Mouse (Mus musculus) neural tube, embryonic 15.5 days (tissue): ENCODE measurements at regions not wholly inside any gene's neighbourhood (a gene's known extent, or its start where the extent isn't known, plus 50 kb on each side); places are given as distances from the start of the nearest gene placed in this dataset.

ENCODE experiments used
- ATAC-seq: fragments of 200-750 bp; cut with Nextera tagmentation; 2 replicates; pipeline ENCODE4 v1.8.0; 2017; ENCODE audit warnings: mild to moderate bottlenecking, moderate TSS enrichment, moderate library complexity; ENCODE audit not compliant: low FRiP score
- H3K27ac ChIP-seq: fragments of 300-500 bp; sonication (generic); replicated peaks from 2 replicates; pipeline ENCODE4 v1.5.1; 2015; ENCODE audit warnings: mild to moderate bottlenecking, inconsistent platforms
- H3K27me3 ChIP-seq: fragments of 300-500 bp; sonication (generic); replicated peaks from 2 replicates; pipeline ENCODE4 v1.6.1; 2015; ENCODE audit warnings: inconsistent platforms
- H3K36me3 ChIP-seq: fragments of 300-500 bp; sonication (generic); 2 replicates; pipeline ENCODE4 v1.6.1; 2015; ENCODE audit warnings: inconsistent platforms
- H3K4me1 ChIP-seq: fragments of 300-500 bp; sonication (generic); 2 replicates; pipeline ENCODE4 v1.6.1; 2015; ENCODE audit warnings: inconsistent platforms
- H3K4me2 ChIP-seq: fragments of 300-500 bp; sonication (generic); 2 replicates; pipeline ENCODE4 v1.6.1; 2015; ENCODE audit warnings: inconsistent platforms, mild to moderate bottlenecking, moderate library complexity
- H3K4me3 ChIP-seq: fragments of 300-500 bp; sonication (generic); replicated peaks from 2 replicates; pipeline ENCODE4 v1.5.1; 2015; ENCODE audit warnings: mild to moderate bottlenecking, inconsistent platforms
- H3K9ac ChIP-seq: fragments of 300-500 bp; sonication (generic); replicated peaks from 2 replicates; pipeline ENCODE4 v1.6.1; 2015; ENCODE audit warnings: mild to moderate bottlenecking, inconsistent platforms
- H3K9me3 ChIP-seq: fragments of 300-500 bp; sonication (generic); replicated peaks from 2 replicates; pipeline ENCODE4 v1.6.1; 2016; ENCODE audit warnings: inconsistent platforms
- WGBS: fragments of 180-500 bp; shearing (Covaris S2); methylation state at CpG from one replicate; pipeline ENCODE4 v1.1.7; 2015; ENCODE audit warnings: mixed read lengths; 5-methylcytosine and 5-hydroxymethylcytosine counted together

- Histone ChIP-seq H3K4me1 (no peaks in the 10 kb centered on the region), H3K9ac (no peak overlapping the region), H3K27ac (no peak overlapping the region), H3K36me3 (no peaks in the 10 kb centered on the region), H3K27me3 (no peaks in the 10 kb centered on the region), H3K4me2 (no peak overlapping the region), H3K9me3 (no peaks in the 10 kb centered on the region), H3K4me3 (no peak overlapping the region)
- WGBS: 63% methylated on average over 1 of the region's 1 CpGs
- ATAC-seq: no peak
Measured at GRCm38 (mm10) chr13:44597666-44598065, 131.6 kb upstream of the Jarid2 start.

GRCm38 (mm10) chr13:44601024-44601423 is 128.2 kb upstream of the Jarid2 start:
- WGBS: 81% methylated on average over 2 of the region's 2 CpGs
- no peaks in the 10 kb centered on the region for H3K9me3 ChIP-seq

GRCm38 (mm10) chr13:44602658-44603057 is 126.6 kb upstream of the Jarid2 start:
- 25% methylated on average over 6 of the region's 6 CpGs for WGBS
- no peak overlapping the region for H3K4me2 ChIP-seq

More at GRCm38 (mm10) chr13:44601024-44601423, 128.2 kb upstream of the Jarid2 start:
- H3K36me3 ChIP-seq: no peaks in the 10 kb centered on the region
- no peak overlapping the region for H3K4me3 ChIP-seq
- H3K4me1 ChIP-seq: no peaks in the 10 kb centered on the region
- no peak overlapping the region for H3K9ac ChIP-seq
- no peak overlapping the region for H3K4me2 ChIP-seq
- H3K27ac ChIP-seq: no peak overlapping the region
- no peak for ATAC-seq
- no peaks in the 10 kb centered on the region for H3K27me3 ChIP-seq

GRCm38 (mm10) chr13:44607316-44608285 is 121.7 kb upstream of the Jarid2 start:
- no peaks in the 10 kb centered on the region for H3K4me1 ChIP-seq
- WGBS: 74% methylated on average over 13 of the region's 13 CpGs
- no peak overlapping the region for H3K27ac ChIP-seq
- H3K36me3 ChIP-seq: no peaks in the 10 kb centered on the region
- H3K4me2 ChIP-seq: no peak overlapping the region
- no peak overlapping the region for H3K4me3 ChIP-seq
- no peaks in the 10 kb centered on the region for H3K9me3 ChIP-seq
- no peaks in the 10 kb centered on the region for H3K27me3 ChIP-seq
- no peak for ATAC-seq
- H3K9ac ChIP-seq: no peak overlapping the region

More at GRCm38 (mm10) chr13:44602658-44603057, 126.6 kb upstream of the Jarid2 start:
- Histone ChIP-seq H3K27ac (no peak overlapping the region), H3K9ac (no peak overlapping the region), H3K9me3 (no peaks in the 10 kb centered on the region), H3K36me3 (no peaks in the 10 kb centered on the region), H3K4me3 (no peak overlapping the region), H3K4me1 (no peaks in the 10 kb centered on the region), H3K27me3 (no peaks in the 10 kb centered on the region)
- ATAC-seq: no peak

GRCm38 (mm10) chr13:44608286-44608675 is 121.0 kb upstream of the Jarid2 start:
- no peaks in the 10 kb centered on the region for H3K27me3 ChIP-seq
- H3K4me2 ChIP-seq: no peak overlapping the region
- no peaks in the 10 kb centered on the region for H3K36me3 ChIP-seq
- no peak overlapping the region for H3K9ac ChIP-seq
- no peaks in the 10 kb centered on the region for H3K9me3 ChIP-seq
- no peak for ATAC-seq
- H3K4me1 ChIP-seq: no peaks in the 10 kb centered on the region
- no peak overlapping the region for H3K4me3 ChIP-seq
- WGBS: 82% methylated on average over 3 of the region's 3 CpGs
- no peak overlapping the region for H3K27ac ChIP-seq

GRCm38 (mm10) chr13:44608681-44609335 is 120.5 kb upstream of the Jarid2 start:
- Histone ChIP-seq H3K27ac (no peak overlapping the region), H3K27me3 (no peaks in the 10 kb centered on the region), H3K9me3 (no peaks in the 10 kb centered on the region), H3K36me3 (no peaks in the 10 kb centered on the region), H3K4me1 (no peaks in the 10 kb centered on the region), H3K9ac (no peak overlapping the region), H3K4me2 (no peak overlapping the region), H3K4me3 (no peak overlapping the region)
- WGBS: 82% methylated on average over 11 of the region's 11 CpGs
- ATAC-seq: no peak

- no peaks in the 10 kb centered on the region for H3K36me3 ChIP-seq
- no peaks in the 10 kb centered on the region for H3K27me3 ChIP-seq
- H3K9me3 ChIP-seq: no peaks in the 10 kb centered on the region
- no peak overlapping the region for H3K9ac ChIP-seq
- H3K4me2 ChIP-seq: no peak overlapping the region
- WGBS: 86% methylated on average over 5 of the region's 5 CpGs
- no peaks in the 10 kb centered on the region for H3K4me1 ChIP-seq
- no peak for ATAC-seq
- no peak overlapping the region for H3K4me3 ChIP-seq
- H3K27ac ChIP-seq: no peak overlapping the region
Measured at GRCm38 (mm10) chr13:44609606-44610005, 119.7 kb upstream of the Jarid2 start.

GRCm38 (mm10) chr13:44615696-44616095 is 113.6 kb upstream of the Jarid2 start:
- no peak overlapping the region for H3K4me2 ChIP-seq
- no peaks in the 10 kb centered on the region for H3K4me1 ChIP-seq
- H3K36me3 ChIP-seq: no peaks in the 10 kb centered on the region
- no peak overlapping the region for H3K4me3 ChIP-seq
- no peak overlapping the region for H3K9ac ChIP-seq
- ATAC-seq: no peak
- no peaks in the 10 kb centered on the region for H3K9me3 ChIP-seq
- H3K27ac ChIP-seq: no peak overlapping the region
- H3K27me3 ChIP-seq: no peaks in the 10 kb centered on the region
- 69% methylated on average over 8 of the region's 8 CpGs for WGBS

- H3K4me2 ChIP-seq: no peak overlapping the region
- no peaks in the 10 kb centered on the region for H3K9me3 ChIP-seq
- H3K4me3 ChIP-seq: no peak overlapping the region
- no peak for ATAC-seq
- H3K36me3 ChIP-seq: no peaks in the 10 kb centered on the region
- H3K27me3 ChIP-seq: no peaks in the 10 kb centered on the region
- 50% methylated on average over 3 of the region's 3 CpGs for WGBS
- H3K4me1 ChIP-seq: peaks cover 9% of the 10 kb centered on the region
- no peak overlapping the region for H3K9ac ChIP-seq
- H3K27ac ChIP-seq: no peak overlapping the region
Measured at GRCm38 (mm10) chr13:44618368-44618767, 110.9 kb upstream of the Jarid2 start.

- Histone ChIP-seq H3K27me3 (no peaks in the 10 kb centered on the region), H3K4me3 (no peak overlapping the region), H3K4me2 (no peak overlapping the region), H3K9ac (no peak overlapping the region), H3K9me3 (no peaks in the 10 kb centered on the region), H3K27ac (no peak overlapping the region), H3K36me3 (no peaks in the 10 kb centered on the region), H3K4me1 (peaks cover 9% of the 10 kb centered on the region)
- no peak for ATAC-seq
- 27% methylated on average over 12 of the region's 12 CpGs for WGBS
Measured at GRCm38 (mm10) chr13:44622661-44623355, 106.5 kb upstream of the Jarid2 start.

- Histone ChIP-seq H3K9me3 (no peaks in the 10 kb centered on the region), H3K36me3 (no peaks in the 10 kb centered on the region), H3K4me3 (no peak overlapping the region), H3K27ac (no peak overlapping the region), H3K9ac (no peak overlapping the region), H3K4me1 (peaks cover 9% of the 10 kb centered on the region), H3K4me2 (no peak overlapping the region), H3K27me3 (no peaks in the 10 kb centered on the region)
- no peak for ATAC-seq
- WGBS: 59% methylated on average over 13 of the region's 13 CpGs
Measured at GRCm38 (mm10) chr13:44624716-44625115, 104.6 kb upstream of the Jarid2 start.
